Mouse (Mus musculus): ENCODE results near the gene Abcg4. TPM values are rescaled to one million over a fixed set of nuclear protein-coding genes. Genes with fewer than 3 reads are reported as not detected.

Abcg4 gene
- polyA plus RNA-seq, 1 experiment from 2014 or later: 3.0 TPM

DNA sequence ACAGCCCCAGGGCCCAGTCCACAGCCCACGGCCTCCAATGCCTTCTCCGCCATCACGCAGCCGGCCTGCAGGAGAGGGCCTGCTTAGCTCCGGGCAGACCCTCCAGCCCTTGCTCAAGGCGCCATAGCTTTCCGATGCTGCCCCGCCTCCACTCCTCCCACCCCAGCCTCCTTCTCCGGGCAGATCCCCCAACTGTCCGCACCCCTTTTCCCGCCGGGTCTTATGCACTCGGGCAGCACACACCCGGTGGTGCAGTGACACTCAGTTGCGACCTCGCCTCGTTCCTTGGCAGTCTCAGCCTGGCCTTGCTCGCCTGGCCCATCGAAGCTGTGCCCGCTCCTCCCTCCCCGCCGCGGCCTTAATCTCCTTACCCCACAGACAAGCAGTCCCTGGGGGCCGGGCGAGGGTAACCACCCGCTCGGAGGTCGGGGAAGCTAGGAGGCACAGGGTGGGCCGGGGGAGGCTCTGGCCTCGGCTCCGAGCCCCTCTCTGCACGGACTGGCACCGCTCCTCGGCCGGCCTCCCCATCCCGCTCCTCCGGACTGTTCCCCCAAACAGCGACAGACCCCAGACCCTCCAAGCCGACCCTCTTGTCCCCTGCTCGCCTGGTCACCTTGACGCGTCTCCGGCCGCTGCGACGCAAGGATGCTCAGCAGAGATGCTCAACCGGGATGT lies 877 bp downstream of the Abcg4 start:
- WGBS: under 1% methylated on average over 47 of the region's 47 CpGs
- H3K4me2 ChIP-seq (ENCODE audit: low read depth, low read length): peak overlapping the region; percentile 89

DNA sequence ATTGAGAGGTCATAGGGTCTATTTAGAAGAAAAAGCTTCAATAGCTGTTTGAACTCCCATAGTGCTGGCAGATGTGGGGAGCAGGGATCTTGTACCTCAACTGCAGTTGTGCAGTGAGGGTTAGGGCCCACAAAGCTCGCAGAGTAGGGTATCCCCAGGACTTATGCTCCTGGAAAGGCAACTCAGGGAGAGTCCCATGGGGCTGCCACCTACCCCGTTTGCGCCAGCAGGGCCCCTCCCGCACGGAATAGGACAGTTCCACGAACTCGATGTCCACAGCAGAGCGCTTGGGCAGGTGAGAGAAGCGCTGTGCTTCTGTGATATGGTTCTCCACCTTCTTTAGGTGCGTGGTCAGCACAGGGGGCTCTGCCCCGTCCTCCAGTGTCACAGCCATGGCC lies 1.4 kb downstream of the Abcg4 start:
- Histone ChIP-seq H3K4me2 (ENCODE audit: low read depth, low read length) (peak overlapping the region; percentile 89), H3K4me1 (ENCODE audit: control insufficient read depth, insufficient read depth, low read length) (peaks cover 17% of the 10 kb centered on the region), H3K9ac (ENCODE audit: low read depth, low read length) (peak overlapping the region; percentile 65), H3K9me3 (ENCODE audit: control insufficient read depth, low read length) (no peaks in the 10 kb centered on the region; the same call in 1 of the 2 replicates), H3K4me3 (ENCODE audit: low read length) (peak overlapping the region; percentile 51), H3K27ac (ENCODE audit: low read length) (no peak overlapping the region), H3K36me3 (ENCODE audit: control insufficient read depth, insufficient read depth, low read length) (0 out of 2 replicates have a peak, but pooled peaks cover 3% of the 10 kb centered on the region), H3K27me3 (replicated peaks; ENCODE audit: control insufficient read depth, insufficient read depth, low read length) (0 out of 2 replicates have a peak, but pooled peaks cover 3% of the 10 kb centered on the region)
- 0 out of 2 replicates have a peak, but pooled peaks have one; percentile 5 for ATAC-seq
- 22% methylated on average over 11 of the region's 11 CpGs for WGBS

More for the DNA sequence above, 877 bp downstream of the Abcg4 start:
- H3K9ac ChIP-seq (ENCODE audit: low read depth, low read length): peak overlapping the region; percentile 65
- peak; percentile 37 for ATAC-seq
- no peak overlapping the region for H3K27ac ChIP-seq (ENCODE audit: low read length)
- peaks cover 17% of the 10 kb centered on the region for H3K4me1 ChIP-seq (ENCODE audit: control insufficient read depth, insufficient read depth, low read length)
- H3K4me3 ChIP-seq (ENCODE audit: low read length): peak overlapping the region; percentile 51
- 0 out of 2 replicates have a peak, but pooled peaks cover 3% of the 10 kb centered on the region for H3K27me3 ChIP-seq (replicated peaks; ENCODE audit: control insufficient read depth, insufficient read depth, low read length)
- peaks cover 3% of the 10 kb centered on the region; the same call in 1 of the 2 replicates for H3K36me3 ChIP-seq (ENCODE audit: control insufficient read depth, insufficient read depth, low read length)
- H3K9me3 ChIP-seq (ENCODE audit: control insufficient read depth, low read length): no peaks in the 10 kb centered on the region; the same call in 1 of the 2 replicates

DNA sequence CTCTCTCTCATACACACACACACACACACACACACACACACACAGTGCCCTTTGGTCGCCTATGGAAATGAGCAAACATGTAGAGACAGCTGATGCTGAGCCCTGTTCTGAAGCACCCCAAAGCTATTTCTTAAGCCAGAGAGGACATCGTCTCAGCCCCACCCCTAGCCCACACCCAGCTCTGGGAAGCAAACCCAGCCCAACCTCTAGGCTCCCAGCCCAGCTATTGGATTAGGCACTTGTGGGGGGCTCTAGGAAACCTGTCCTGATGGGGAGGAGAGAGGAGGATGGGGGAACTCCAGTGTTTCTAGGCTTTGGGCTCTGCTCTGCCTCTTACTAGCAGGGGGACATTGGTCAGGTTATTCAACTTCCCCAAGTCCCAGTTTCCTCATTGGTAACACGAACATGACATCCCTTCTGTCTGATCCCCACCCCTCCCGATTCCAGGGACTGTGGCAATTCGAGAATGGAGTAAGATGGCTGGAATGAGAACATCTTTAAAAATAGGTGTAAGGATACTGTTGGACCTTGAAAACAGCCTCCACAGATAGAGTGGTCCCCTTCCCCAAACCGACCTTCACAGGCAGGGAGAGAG lies 2.1 kb downstream of the Abcg4 start:
- Histone ChIP-seq H3K4me2 (ENCODE audit: low read depth, low read length) (no peak overlapping the region), H3K9ac (ENCODE audit: low read depth, low read length) (no peak overlapping the region), H3K4me1 (ENCODE audit: control insufficient read depth, insufficient read depth, low read length) (peaks cover 17% of the 10 kb centered on the region), H3K9me3 (ENCODE audit: control insufficient read depth, low read length) (no peaks in the 10 kb centered on the region; the same call in 1 of the 2 replicates), H3K4me3 (ENCODE audit: low read length) (no peak overlapping the region), H3K36me3 (ENCODE audit: control insufficient read depth, insufficient read depth, low read length) (0 out of 2 replicates have a peak, but pooled peaks cover 3% of the 10 kb centered on the region), H3K27me3 (replicated peaks; ENCODE audit: control insufficient read depth, insufficient read depth, low read length) (0 out of 2 replicates have a peak, but pooled peaks cover 3% of the 10 kb centered on the region), H3K27ac (ENCODE audit: low read length) (no peak overlapping the region)
- 13% methylated on average over 6 of the region's 6 CpGs for WGBS
- no peak for ATAC-seq

DNA sequence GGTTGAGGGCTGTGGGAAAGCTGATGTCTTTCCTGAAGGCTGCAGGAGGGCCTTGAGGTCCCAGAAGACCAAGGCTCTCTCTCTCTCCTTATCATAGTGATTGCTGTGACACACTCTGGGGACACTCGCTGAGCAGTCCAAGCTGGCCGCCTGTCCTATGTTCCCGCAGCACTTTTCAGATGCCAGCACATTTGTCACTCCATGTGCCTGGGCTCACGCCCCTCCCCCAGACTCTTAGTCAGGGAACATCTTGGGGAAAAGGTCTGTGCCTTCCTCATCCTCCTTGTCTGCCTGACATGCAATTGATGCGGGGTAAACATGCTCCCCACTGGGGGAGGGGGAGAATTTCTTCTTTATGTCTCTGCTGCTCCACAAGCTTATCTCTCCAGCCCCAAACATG lies 5.2 kb downstream of the Abcg4 start:
- H3K27ac ChIP-seq (ENCODE audit: low read length): no peak overlapping the region
- H3K4me3 ChIP-seq (ENCODE audit: low read length): no peak overlapping the region
- no peaks in the 10 kb centered on the region for H3K36me3 ChIP-seq (ENCODE audit: control insufficient read depth, insufficient read depth, low read length)
- no peak overlapping the region for H3K4me2 ChIP-seq (ENCODE audit: low read depth, low read length)
- WGBS: 50% methylated on average over 5 of the region's 5 CpGs
- 0 out of 2 replicates have a peak, but pooled peaks cover 3% of the 10 kb centered on the region for H3K27me3 ChIP-seq (replicated peaks; ENCODE audit: control insufficient read depth, insufficient read depth, low read length)
- no peak for ATAC-seq
- H3K9me3 ChIP-seq (ENCODE audit: control insufficient read depth, low read length): no peaks in the 10 kb centered on the region
- H3K9ac ChIP-seq (ENCODE audit: low read depth, low read length): no peak overlapping the region
- peaks cover 9% of the 10 kb centered on the region for H3K4me1 ChIP-seq (ENCODE audit: control insufficient read depth, insufficient read depth, low read length)

DNA sequence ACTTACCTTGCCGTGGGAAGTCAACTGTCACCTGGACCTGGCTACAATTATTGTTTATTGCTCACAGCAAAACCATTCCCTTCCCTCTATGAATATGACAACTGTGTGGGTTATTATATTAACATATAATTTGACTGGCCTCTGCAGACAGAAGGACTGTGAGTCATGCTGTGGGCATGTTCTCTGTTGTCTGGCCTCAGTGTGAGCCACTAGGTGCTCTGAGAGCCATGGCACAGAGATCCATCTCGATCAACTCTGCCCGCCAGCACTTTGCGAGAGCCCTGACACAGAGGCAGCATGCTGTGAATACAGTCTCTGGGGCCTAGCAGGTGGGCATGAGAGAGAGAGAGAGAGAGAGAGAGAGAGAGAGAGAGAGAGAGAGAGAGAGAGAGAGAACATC lies 18.4 kb downstream of the Abcg4 start:
- Histone ChIP-seq H3K4me3 (ENCODE audit: low read length) (no peak overlapping the region), H3K4me1 (ENCODE audit: control insufficient read depth, insufficient read depth, low read length) (peaks cover 12% of the 10 kb centered on the region), H3K4me2 (ENCODE audit: low read depth, low read length) (no peak overlapping the region), H3K27me3 (replicated peaks; ENCODE audit: control insufficient read depth, insufficient read depth, low read length) (no peaks in the 10 kb centered on the region), H3K27ac (ENCODE audit: low read length) (no peak overlapping the region), H3K9me3 (ENCODE audit: control insufficient read depth, low read length) (no peaks in the 10 kb centered on the region), H3K9ac (ENCODE audit: low read depth, low read length) (no peak overlapping the region), H3K36me3 (ENCODE audit: control insufficient read depth, insufficient read depth, low read length) (no peaks in the 10 kb centered on the region)
- no peak for ATAC-seq
- 73% methylated on average over 4 of the region's 4 CpGs for WGBS

DNA sequence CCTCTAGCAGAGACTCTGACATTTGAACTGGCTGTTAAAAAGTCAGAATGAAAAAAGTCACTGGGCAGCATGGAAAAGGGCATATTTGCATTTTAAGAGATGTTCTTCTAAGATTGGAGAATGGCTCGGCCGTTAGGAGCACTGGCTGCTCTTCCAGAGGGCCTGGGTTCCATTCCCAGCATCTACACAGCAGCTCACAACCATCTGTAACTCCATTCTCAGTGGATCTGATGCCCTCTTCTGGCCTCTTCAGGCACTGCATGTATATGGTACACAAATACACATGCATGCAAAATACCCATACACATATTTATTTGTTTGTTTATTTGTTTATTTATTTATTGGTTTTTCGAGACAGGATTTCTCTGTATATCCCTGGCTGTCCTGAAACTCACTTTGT lies 19.3 kb downstream of the Abcg4 start:
- Histone ChIP-seq H3K27me3 (replicated peaks; ENCODE audit: control insufficient read depth, insufficient read depth, low read length) (no peaks in the 10 kb centered on the region), H3K4me2 (ENCODE audit: low read depth, low read length) (no peak overlapping the region), H3K4me1 (ENCODE audit: control insufficient read depth, insufficient read depth, low read length) (peaks cover 12% of the 10 kb centered on the region), H3K4me3 (ENCODE audit: low read length) (no peak overlapping the region), H3K9me3 (ENCODE audit: control insufficient read depth, low read length) (no peaks in the 10 kb centered on the region), H3K36me3 (ENCODE audit: control insufficient read depth, insufficient read depth, low read length) (no peaks in the 10 kb centered on the region), H3K9ac (ENCODE audit: low read depth, low read length) (no peak overlapping the region), H3K27ac (ENCODE audit: low read length) (no peak overlapping the region)
- no peak for ATAC-seq
- 85% methylated on average over 3 of the region's 3 CpGs for WGBS

DNA sequence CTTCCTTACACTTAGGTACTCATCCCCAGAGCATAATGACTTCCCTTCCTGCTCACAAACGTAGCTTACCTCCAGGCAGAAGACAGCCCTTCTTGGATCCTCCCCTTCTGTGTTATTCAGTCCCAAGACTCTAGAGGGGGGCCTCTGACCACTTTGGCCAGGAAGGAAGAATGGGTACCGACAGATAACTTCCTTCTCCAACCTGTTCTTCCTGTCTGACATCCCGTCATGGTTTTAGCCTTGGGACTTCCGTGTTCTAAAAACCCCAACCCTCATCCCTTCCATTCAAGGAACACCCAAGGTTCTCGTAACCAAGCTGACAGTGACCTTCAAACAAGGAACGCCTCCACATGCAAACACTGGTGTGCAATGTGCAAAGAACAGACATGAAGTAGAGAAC lies 20.0 kb downstream of the Abcg4 start, which contains the start of gene Nlrx1:
TSS of gene Nlrx1 (minus strand) at position 168 of the 400 bp plus-strand sequence.
- ATAC-seq: peak; percentile 43; the same call in 1 of the 2 replicates
- H3K36me3 ChIP-seq (ENCODE audit: control insufficient read depth, insufficient read depth, low read length): no peaks in the 10 kb centered on the region
- no peaks in the 10 kb centered on the region for H3K9me3 ChIP-seq (ENCODE audit: control insufficient read depth, low read length)
- H3K4me1 ChIP-seq (ENCODE audit: control insufficient read depth, insufficient read depth, low read length): peaks cover 12% of the 10 kb centered on the region
- peak within 1 kb of the TSS; percentile 99 for H3K9ac ChIP-seq (ENCODE audit: low read depth, low read length)
- H3K4me2 ChIP-seq (ENCODE audit: low read depth, low read length): peak within 1 kb of the TSS; percentile 93
- peak within 1 kb of the TSS; percentile 60 for H3K4me3 ChIP-seq (ENCODE audit: low read length)
- 61% methylated on average over 6 of the region's 6 CpGs for WGBS
- peak within 1 kb of the TSS; percentile 90 for H3K27ac ChIP-seq (ENCODE audit: low read length)
- H3K27me3 ChIP-seq (replicated peaks; ENCODE audit: control insufficient read depth, insufficient read depth, low read length): no peaks in the 10 kb centered on the region

DNA sequence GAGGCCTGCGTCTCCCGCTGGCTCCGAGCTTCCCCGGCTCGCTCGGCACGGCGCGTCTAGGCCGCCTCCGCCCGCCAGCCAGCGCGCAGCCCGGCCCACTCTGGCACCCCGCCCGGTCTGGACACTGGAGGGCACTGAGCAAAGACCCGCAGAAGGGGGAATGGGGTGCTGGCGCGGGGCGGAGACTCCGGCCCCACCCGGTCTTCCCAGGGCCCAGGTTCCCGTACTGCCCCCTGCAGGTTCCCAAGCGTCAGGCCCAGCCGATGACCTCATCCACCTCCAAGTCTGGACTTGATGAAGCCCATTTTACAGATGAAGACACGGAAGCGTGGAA lies 20.4 kb downstream of the Abcg4 start:
- Histone ChIP-seq H3K27me3 (replicated peaks; ENCODE audit: control insufficient read depth, insufficient read depth, low read length) (no peaks in the 10 kb centered on the region), H3K4me2 (ENCODE audit: low read depth, low read length) (peak overlapping the region; percentile 93), H3K9ac (ENCODE audit: low read depth, low read length) (peak overlapping the region; percentile 99), H3K4me1 (ENCODE audit: control insufficient read depth, insufficient read depth, low read length) (peaks cover 12% of the 10 kb centered on the region), H3K36me3 (ENCODE audit: control insufficient read depth, insufficient read depth, low read length) (no peaks in the 10 kb centered on the region), H3K9me3 (ENCODE audit: control insufficient read depth, low read length) (no peaks in the 10 kb centered on the region), H3K4me3 (ENCODE audit: low read length) (peak overlapping the region; percentile 60), H3K27ac (ENCODE audit: low read length) (peak overlapping the region; percentile 90)
- WGBS: 6% methylated on average over 27 of the region's 28 CpGs
- peak; percentile 93 for ATAC-seq

DNA sequence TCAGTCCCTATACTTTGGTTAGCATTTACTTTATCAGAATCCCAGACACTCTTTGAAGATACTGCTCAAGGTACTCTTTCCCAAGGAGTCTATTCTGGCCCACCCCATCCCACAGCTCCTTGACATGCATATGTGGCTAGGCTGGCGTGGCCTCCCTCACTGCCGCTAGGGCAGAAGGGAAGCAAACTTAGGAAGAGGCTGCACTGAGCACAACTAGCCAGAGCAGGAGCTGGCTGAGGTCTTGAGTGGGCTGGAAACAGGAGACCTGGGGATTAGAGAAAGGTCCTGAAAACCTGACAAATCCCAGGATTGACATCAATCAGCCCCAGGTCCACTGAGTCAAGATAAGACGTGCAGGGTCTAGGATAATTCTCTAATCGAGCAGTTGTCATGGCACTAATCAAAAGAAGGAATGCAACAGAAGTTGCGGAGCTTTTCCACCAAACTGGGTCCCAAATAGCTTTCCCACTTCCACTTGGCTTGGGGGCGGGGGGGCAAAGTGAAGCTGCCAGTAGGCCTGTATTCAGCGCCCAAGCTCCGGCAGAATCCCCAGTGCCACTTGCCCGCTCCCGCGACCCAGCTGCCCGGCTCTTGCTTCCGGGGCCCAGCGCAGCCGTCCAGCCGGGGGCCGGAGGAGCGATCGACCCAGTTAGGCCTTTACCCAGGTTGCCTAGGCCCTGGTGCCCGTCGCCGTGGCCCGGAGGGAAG lies 20.9 kb downstream of the Abcg4 start:
- WGBS: 14% methylated on average over 23 of the region's 23 CpGs
- Histone ChIP-seq H3K27me3 (replicated peaks; ENCODE audit: control insufficient read depth, insufficient read depth, low read length) (no peaks in the 10 kb centered on the region), H3K36me3 (ENCODE audit: control insufficient read depth, insufficient read depth, low read length) (no peaks in the 10 kb centered on the region), H3K4me3 (ENCODE audit: low read length) (peak overlapping the region; percentile 60), H3K9me3 (ENCODE audit: control insufficient read depth, low read length) (no peaks in the 10 kb centered on the region), H3K4me1 (ENCODE audit: control insufficient read depth, insufficient read depth, low read length) (peaks cover 12% of the 10 kb centered on the region), H3K4me2 (ENCODE audit: low read depth, low read length) (peak overlapping the region; percentile 93), H3K27ac (ENCODE audit: low read length) (peak overlapping the region; percentile 90), H3K9ac (ENCODE audit: low read depth, low read length) (peak overlapping the region; percentile 99)
- ATAC-seq: peak; percentile 26

All from intestine, embryonic 16.5 days (tissue).